Mouse (Mus musculus): ENCODE results near the gene Spsb3.

Gene Spsb3

GRCm38 (mm10) chr17:24874989-24875388 lies 11.5 kb upstream of the Spsb3 start:
- peak in 1 of 2 experiments; percentile 2 for DNase-seq

GRCm38 (mm10) chr17:24877336-24878116 lies 8.9 kb upstream of the Spsb3 start:
- peak in 1 of 2 experiments; percentile 14 for DNase-seq

- peak in 1 of 2 experiments; percentile 28 for DNase-seq
Observed at GRCm38 (mm10) chr17:24878117-24878397, 8.4 kb upstream of the Spsb3 start.

- DNase-seq = peak in 1 of 2 experiments; percentile 3
Observed at GRCm38 (mm10) chr17:24878531-24878930, 7.9 kb upstream of the Spsb3 start.

GRCm38 (mm10) chr17:24881738-24882440 lies 4.6 kb upstream of the Spsb3 start:
- peak in 1 of 2 experiments; percentile 52 for DNase-seq

GRCm38 (mm10) chr17:24884391-24884790 lies 2.1 kb upstream of the Spsb3 start:
- no peak for DNase-seq

GRCm38 (mm10) chr17:24885356-24886133 lies 898 bp upstream of the Spsb3 start:
- DNase-seq = peak; percentile 32 to 53

- DNase-seq = no peak
Observed at GRCm38 (mm10) chr17:24886932-24887271, 459 bp downstream of the Spsb3 start.

GRCm38 (mm10) chr17:24887291-24888080 lies 1.0 kb downstream of the Spsb3 start:
- DNase-seq = peak; percentile 45 to 55

- no peak for DNase-seq
Observed at GRCm38 (mm10) chr17:24888862-24889261, 2.4 kb downstream of the Spsb3 start.

- no peak for DNase-seq
Observed at GRCm38 (mm10) chr17:24890151-24891092, 4.0 kb downstream of the Spsb3 start.

GRCm38 (mm10) chr17:24891321-24891720 lies 4.9 kb downstream of the Spsb3 start:
- peak; percentile 79 to 85 for DNase-seq

- DNase-seq = peak in 1 of 2 experiments; percentile 65
Observed at GRCm38 (mm10) chr17:24892785-24893184, 6.3 kb downstream of the Spsb3 start.

- DNase-seq = no peak
Observed at GRCm38 (mm10) chr17:24893276-24893675, 6.8 kb downstream of the Spsb3 start.

GRCm38 (mm10) chr17:24894061-24894994 lies 7.9 kb downstream of the Spsb3 start:
- peak in 1 of 2 experiments; percentile 58 for DNase-seq

- DNase-seq = peak; percentile 87 to 91
Observed at GRCm38 (mm10) chr17:24894995-24895547, 8.6 kb downstream of the Spsb3 start, which contains the start of the genes Eme2 and Mrps34. Gene Eme2 (minus strand): TSS chr17:24895087. Gene Mrps34 (plus strand): TSS chr17:24895116.

- peak; percentile 41 to 52 for DNase-seq
Observed at GRCm38 (mm10) chr17:24895571-24896240, 9.3 kb downstream of the Spsb3 start.

- DNase-seq = peak; percentile 85 to 91
Observed at GRCm38 (mm10) chr17:24896241-24896992, 10.0 kb downstream of the Spsb3 start, which contains the start of gene Nme3. Gene Nme3 (plus strand): TSS chr17:24896500.

- DNase-seq = no peak
Observed at GRCm38 (mm10) chr17:24896993-24897269, 10.5 kb downstream of the Spsb3 start.
